Mouse (Mus musculus): ENCODE data around the gene Lrrc4c. TPM values are rescaled to one million over a fixed set of nuclear protein-coding genes. Genes with fewer than 3 reads are reported as not detected.

The Lrrc4c gene
- total RNA-seq (2021), result 100 to 1,000 TPM; 127 to 128 TPM
- long read RNA-seq, experiment 1, transcript Lrrc4c-201 (3 exons, 3,492 nt), result major isoform, 78 of 99 reads
- long read RNA-seq, experiment 1, partial matches to known transcripts, result 4 of 99 reads
- long read RNA-seq, experiment 1, other reads (novel, unspliced or antisense), result 17 of 99 reads
- long read RNA-seq, experiment 2, transcript Lrrc4c-201 (3 exons, 3,492 nt), result major isoform, 64 of 75 reads
- long read RNA-seq, experiment 2, partial matches to known transcripts, result 0 of 75 reads
- long read RNA-seq, experiment 2, other reads (novel, unspliced or antisense), result 11 of 75 reads

DNA sequence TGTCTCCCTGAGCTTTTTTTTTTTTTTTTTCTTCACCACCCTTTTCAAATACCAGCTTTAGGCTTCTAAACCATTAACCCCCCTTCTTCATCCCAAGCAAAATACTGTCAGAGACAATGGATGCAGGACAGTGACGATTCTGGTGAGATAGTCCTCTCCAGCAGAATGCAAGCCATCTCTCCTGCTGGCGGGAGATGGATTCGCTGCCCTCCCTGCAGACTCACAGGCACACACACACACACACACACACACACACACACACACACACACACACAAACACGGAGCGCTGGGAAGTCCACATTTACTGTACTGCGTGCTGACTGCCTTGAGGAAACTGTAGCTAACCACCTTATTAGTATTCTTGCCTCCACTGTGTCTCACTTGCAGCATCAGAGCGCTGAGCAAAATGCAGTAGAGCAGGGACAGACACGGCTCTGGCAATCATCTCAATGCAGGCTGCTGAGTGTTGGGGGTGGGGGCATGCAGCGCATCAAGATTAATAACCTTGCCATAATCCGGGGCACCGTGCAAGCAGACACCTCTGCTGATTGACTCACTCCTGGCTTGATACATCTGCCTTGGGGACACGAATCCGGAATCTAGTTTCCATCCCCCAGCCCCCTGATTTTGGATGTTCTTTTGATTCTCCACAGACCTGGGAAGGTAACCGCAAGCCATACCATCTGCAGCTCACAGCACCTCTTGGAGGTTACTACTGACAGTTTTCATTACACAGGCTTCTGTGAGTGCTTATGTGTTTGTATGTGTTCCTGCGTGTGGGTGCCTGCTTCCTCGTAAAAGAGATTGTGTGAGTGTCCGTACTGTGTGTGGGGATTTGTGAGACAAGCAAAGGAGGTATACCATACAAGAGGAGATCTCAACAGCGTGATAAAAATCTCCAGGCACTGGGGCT lies at the start of gene Lrrc4c:
Gene Lrrc4c, plus strand, starts transcription at position 783 of the 913 bp plus-strand sequence.
- DNase-seq (ENCODE audit: low spot score in 2 of 2), result peak; percentile 48 to 62

DNA sequence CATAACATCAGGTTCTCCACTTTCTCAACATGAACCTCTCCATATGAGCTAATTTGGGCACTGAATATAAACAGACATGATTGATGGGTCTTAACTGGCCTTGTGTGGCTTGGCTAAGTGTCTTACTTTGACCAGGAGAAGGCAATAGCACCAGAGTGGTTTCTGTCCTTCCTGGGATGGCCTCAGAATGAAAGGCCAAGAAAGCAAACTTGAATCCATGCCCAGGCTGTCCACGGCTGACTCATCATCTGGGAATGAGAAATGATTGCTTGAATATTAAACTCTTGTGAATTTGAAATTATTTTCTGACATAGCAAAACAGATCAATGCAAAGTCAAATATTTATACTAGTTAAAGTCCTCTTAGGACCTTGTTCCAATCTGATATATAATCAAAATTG lies 42.9 kb upstream of the Lrrc4c start:
- intact Hi-C loops (cut with DNase I), result no loop called here
- no peak for DNase-seq (ENCODE audit: low spot score in 2 of 2)

More for the DNA sequence above, at the start of gene Lrrc4c:
- intact Hi-C loops (cut with DNase I), result loop anchor here (5.0 to 10.0 kb wide), 2 partner anchors 1083 to 1845 kb away; no protein-coding TSS in a partner anchor

DNA sequence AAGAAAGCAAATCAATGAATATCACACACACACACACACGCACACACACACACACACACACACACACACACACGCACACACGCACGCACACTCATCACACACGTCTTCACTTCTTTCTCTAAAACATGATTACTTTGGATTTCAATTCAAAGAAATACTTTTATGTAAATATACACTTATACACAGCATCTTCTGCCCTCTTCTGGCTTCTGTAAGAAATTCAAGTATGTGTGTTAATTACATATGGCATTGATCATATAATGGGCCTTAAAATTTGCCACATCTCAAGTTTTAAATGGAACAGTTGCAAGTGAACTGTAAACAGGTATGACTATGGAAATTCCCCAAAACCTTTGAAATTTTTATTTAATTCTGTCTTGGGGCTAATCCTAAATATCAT lies 35.0 kb upstream of the Lrrc4c start:
- intact Hi-C loops (cut with DNase I), result loop anchor here (10.0 kb wide), 1 partner anchor 1048 kb away; no protein-coding TSS in a partner anchor
- DNase-seq (ENCODE audit: low spot score in 2 of 2), result peak in 1 of 2 experiments; percentile 19

DNA sequence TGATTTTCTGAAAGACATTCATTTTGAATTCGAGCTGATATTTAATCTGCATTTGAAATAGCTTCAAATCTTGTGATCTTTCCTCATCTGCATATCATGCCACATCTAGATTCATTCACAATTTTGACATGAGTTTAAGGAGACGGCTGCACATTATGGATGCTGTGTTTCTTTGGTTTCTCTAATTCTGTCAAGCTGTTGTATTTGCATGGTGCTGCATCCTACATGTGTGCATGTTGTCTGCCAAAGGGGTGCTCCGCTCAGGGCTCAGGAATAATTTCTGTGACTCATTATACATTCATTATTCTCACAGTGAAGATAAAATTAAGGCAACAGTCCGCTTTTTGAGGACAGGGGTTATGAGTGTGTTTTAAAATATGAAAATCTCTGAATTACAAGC lies 30.5 kb upstream of the Lrrc4c start:
- DNase-seq (ENCODE audit: low spot score in 2 of 2), result no peak
- intact Hi-C loops (cut with DNase I), result loop anchor here (10.0 kb wide), 1 partner anchor 1053 kb away; no protein-coding TSS in a partner anchor

DNA sequence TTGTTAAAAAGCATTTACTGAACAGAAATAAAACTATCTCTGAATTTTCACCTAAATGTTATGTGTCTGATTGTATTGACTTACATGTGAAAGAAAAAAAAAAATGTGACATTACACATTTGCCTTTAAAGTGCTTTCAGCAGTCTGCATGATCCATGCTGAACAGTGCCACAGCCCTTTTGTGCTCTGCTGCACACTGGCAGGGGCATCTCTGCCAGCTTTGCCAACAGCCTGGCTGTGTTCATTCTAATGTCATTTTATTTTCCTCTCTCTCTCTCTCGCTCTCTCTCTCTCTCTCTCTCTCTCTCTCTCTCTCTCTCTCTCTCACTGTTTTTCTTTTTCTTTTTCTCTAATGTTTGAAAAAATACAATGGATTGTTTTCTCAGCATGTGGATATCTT lies 27.4 kb upstream of the Lrrc4c start:
- no peak for DNase-seq (ENCODE audit: low spot score in 2 of 2)
- intact Hi-C loops (cut with DNase I), result no loop called here

DNA sequence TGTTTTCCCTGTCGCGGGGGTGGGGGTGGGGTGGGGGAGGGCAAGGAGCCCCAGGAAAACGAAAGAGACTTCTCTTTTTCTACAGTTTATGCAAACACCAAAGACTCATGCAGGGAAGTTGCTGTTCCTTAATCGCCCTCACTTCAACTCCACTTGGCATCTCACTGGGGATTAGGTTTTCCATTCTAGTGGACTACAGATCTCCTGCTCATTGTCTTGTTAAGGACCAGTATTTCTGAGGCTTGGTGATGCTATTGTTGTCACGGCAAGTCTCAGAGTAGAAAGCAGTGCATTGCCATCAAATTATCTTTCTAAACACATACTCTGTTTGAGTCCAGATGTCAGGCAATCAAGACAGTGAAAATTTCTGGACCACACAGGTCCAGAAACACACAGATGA lies 2.9 kb upstream of the Lrrc4c start:
- no peak for DNase-seq (ENCODE audit: low spot score in 2 of 2)
- intact Hi-C loops (cut with DNase I), result loop anchor here (5.0 to 10.0 kb wide), 2 partner anchors 1080 to 1843 kb away; no protein-coding TSS in a partner anchor

DNA sequence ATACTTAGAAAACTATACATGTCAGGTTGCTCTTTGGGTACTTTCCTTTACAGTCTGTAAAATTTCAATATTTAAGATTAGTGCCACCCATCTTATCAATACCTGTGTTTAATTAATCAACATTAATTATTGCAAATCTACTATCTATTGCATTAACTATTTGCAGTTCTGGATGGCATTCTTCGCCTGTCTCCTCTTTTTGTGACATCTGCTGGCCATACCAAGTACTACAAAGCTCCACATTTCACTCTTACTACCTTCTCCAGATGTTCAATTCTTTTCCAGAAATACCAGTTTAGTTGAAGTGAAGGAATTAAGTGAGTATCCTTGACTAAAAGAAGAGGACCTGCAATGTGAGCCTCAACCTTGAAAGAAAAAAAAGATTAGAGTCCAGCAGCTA lies 1.4 kb upstream of the Lrrc4c start:
- DNase-seq (ENCODE audit: low spot score in 2 of 2), result no peak
- intact Hi-C loops (cut with DNase I), result loop anchor here (5.0 to 10.0 kb wide), 2 partner anchors 1082 to 1844 kb away; no protein-coding TSS in a partner anchor

DNA sequence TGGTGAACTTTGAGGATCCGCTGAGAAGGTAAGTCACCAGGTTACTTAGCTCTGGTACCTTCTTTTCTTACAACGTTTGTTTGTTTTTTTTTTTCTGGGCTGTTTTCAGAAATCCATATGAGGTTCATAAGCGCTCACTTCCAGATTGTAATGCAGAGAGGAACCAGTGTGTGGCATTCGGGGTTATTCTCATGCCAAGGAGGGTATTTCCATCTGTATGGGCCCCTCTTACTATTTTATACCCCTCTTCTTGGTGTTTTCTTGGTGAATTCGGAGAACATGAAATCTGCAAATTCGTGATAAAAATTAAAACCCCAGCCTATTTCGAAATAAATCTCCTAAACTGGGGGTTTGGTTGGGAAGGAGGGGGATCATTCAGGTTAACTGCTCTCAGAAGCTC lies 587 bp downstream of the Lrrc4c start:
- DNase-seq (ENCODE audit: low spot score in 2 of 2), result no peak
- intact Hi-C loops (cut with DNase I), result loop anchor here (5.0 to 10.0 kb wide), 2 partner anchors 1084 to 1846 kb away; no protein-coding TSS in a partner anchor

DNA sequence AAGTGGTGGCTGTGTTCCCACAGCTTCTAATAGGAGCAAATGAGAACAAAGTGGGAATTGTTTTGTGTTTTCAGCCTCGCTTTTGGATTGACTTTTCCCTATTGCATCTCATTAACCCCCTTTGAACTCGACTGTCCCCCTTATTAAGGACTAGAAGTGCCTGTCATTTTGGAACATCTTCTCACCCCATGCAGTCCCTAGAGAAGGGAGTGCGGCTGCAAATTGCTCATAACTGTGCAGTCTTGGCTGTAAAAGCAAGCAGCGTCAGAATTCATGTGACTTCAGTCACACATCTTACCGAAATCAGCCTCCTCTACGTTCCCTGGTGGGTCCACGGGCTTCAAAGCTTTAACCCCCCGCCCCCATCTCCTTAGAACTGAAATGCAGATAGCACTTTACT lies 1.2 kb downstream of the Lrrc4c start:
- intact Hi-C loops (cut with DNase I), result loop anchor here (5.0 to 10.0 kb wide), 2 partner anchors 1084 to 1847 kb away; no protein-coding TSS in a partner anchor
- peak; percentile 31 to 53 for DNase-seq (ENCODE audit: low spot score in 2 of 2)

DNA sequence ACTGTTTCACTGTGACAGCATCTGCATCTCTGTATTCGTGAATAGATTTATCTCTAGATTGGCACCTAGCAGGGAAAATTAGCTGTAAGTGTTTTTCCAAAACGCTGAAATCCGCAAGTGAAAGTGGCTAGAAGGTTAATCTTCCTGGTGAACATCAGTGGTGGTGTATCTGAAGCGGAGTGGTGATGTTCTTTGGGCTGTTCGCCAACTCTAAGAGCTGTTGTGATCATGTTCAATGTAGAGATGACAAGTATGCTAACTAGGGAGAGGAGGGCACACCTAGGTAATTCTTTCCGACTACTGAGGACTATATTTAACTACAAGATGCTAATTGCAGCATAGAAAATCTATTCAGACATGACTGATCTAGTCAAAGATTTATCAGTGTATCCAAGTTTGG lies 1.7 kb downstream of the Lrrc4c start:
- intact Hi-C loops (cut with DNase I), result loop anchor here (5.0 to 10.0 kb wide), 2 partner anchors 1085 to 1847 kb away; no protein-coding TSS in a partner anchor

DNA sequence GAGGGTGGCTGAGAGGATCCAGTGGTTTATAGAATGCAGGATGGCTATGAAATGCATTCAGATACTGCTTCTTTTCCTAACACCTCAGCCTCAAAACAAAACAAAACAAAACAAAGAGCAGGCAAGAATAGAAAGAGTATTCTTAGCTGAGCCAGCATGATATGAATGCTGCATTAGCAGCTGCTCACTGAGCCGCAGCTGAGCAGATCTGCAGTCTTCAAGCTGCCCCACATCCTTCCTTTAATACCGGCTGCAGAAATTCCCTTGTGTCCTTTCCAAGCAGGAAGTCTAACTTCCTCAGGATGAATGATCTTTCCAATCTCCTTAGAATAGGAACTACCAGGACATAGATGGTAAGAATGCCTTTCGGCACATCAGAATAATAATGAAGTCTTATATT lies 16.7 kb downstream of the Lrrc4c start:
- DNase-seq (ENCODE audit: low spot score in 2 of 2), result no peak
- intact Hi-C loops (cut with DNase I), result loop anchor here (10.0 kb wide), 1 partner anchor 250 kb away; no protein-coding TSS in a partner anchor

More for the DNA sequence above, 1.7 kb downstream of the Lrrc4c start:
- peak; percentile 28 to 38 for DNase-seq (ENCODE audit: low spot score in 2 of 2)

DNA sequence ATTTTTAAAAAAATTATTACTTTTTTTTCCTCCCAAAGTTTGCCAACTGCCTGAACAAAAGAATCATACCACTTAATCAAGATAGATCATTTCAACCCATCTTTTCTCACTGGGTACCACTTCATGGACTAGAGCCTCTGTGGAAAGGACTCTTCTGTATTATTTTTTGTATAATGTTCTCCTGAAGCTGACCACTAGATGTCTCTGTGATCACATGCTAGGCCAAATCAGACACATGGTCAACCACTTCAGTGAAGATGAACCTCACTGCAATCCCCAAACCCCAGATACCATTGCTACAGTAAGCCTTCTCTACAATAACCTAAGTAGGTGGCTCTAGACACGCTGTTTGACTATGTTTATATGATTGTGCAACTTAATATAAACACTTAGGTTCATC lies 19.4 kb downstream of the Lrrc4c start:
- peak; percentile 31 to 61 for DNase-seq (ENCODE audit: low spot score in 2 of 2)
- intact Hi-C loops (cut with DNase I), result loop anchor here (10.0 kb wide), 1 partner anchor 247 kb away; no protein-coding TSS in a partner anchor

DNA sequence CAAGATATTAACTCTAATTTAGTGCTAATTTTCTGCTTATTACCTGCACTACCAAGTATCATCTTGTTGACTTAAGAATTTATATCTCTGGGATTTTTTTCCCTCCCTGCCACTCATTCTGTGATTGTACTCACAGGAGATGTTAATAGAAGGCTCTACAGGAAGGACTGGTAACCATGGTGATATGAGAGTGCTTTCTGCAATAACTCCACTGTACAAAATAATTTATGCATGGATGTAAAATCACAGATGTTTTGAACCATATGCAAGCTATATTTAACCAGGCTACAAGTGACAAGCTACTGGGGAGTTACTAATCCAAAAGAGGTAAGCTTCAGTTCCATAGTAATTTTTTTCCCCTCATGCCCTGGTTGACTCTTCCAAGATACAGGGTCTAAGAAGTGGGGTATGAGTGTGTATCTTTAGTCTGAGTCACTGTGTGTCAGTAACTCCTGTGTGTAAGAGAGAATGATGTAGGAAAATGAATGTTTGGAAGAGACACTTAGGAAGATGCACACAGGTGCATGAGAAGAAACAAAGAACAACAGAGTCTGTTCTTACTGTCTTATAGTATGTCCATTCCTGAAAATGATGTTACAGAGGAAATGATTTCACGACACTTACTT lies 83.3 kb downstream of the Lrrc4c start:
- peak in 1 of 2 experiments; percentile 38 for DNase-seq (ENCODE audit: low spot score in 2 of 2)
- intact Hi-C loops (cut with DNase I), result no loop called here

DNA sequence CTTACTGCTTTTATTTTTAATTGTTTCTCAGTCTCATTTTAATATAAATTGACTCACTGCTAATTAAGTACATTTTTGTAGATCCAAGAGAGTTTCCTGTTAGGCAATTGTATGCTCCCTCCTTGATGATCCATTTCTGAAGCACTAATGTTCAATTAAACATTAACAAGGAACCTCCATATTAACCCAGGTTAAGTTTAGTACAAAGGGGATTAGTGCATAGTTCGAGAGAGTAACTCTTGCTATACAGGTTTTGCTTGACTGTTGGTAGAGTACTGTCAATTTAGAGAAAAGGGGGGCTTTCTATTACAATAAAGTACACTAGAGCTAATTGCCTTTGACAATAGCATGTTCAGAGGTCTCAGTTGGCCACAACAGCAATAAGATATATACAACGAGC lies 84.5 kb downstream of the Lrrc4c start:
- intact Hi-C loops (cut with DNase I), result no loop called here
- no peak for DNase-seq (ENCODE audit: low spot score in 2 of 2)

DNA sequence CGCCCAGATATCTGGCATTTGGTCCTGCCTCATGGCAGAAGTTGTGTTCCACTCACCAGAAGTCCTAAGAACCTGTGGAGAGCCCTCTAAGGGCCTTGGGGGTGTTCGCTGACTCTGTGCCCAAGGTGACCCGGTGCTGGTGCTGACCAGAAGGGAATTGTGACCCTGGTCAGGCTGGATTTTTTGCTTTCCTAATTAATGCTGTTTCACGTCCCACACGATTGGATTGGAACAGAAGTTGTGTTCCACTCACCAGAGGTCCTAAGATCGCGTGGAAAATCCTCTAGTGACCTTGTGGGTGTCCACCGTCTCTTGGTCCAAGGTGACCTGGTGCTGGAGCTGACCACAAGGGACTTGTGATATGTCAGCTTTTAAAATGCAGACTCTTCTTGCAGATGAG lies 88.9 kb downstream of the Lrrc4c start:
- no peak for DNase-seq (ENCODE audit: low spot score in 2 of 2)
- intact Hi-C loops (cut with DNase I), result no loop called here

DNA sequence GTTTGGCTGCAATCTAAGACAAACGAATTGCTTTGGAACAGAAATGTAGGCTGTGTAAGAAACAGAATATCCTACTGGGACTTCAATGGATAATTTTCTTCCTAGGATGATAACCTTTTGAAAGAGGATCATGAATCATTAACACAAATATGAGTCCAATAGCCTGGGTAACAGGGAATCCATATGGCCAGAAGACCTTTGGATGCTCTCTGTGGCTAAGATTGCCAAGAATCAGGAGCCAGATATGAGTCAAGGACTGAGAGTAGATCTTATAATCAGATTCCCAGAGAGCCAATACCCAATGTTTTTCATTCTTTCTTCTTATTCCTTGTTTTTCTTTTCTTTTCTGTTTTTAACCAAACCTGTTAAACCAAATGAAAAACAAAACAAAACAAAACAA lies 93.2 kb downstream of the Lrrc4c start:
- no peak for DNase-seq (ENCODE audit: low spot score in 2 of 2)
- intact Hi-C loops (cut with DNase I), result no loop called here

DNA sequence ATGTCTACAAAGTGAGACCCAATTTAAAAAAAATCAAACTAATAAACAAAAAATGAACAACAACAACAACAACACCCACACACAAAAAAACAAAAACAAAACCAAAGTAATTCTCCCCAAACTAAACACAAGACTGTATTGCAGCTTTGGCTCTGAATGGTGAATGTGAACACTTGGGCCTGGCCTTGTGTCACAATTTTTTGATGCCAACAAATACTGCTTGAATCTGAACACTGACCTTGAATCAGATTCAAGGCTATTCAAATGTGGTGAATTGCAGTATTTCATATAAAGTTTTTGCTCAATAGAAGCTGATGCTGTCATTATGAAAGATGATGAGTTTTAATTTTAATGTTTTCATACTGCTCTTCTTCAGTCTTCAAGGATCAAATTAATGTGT lies 143.6 kb downstream of the Lrrc4c start:
- DNase-seq (ENCODE audit: low spot score in 2 of 2), result no peak
- intact Hi-C loops (cut with DNase I), result no loop called here

DNA sequence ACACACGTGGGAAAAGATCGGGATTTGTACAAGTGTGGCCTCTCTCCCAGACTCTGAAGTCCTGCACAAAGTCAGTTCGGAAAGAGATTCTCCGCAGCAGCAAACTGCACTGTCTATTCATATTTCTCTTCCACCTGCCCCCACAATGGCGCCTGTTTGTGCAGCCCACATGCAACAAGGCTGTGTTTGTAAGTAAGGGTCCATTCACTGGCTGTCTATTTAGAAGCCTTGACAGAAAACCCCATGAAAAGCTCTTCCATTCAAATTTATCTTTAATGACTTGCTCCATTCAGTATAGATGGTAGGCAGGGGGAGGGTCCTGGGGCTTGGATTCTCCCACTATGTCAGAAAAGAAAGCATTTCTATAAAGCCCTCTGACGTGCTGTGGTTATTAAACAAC lies 157.7 kb downstream of the Lrrc4c start:
- DNase-seq (ENCODE audit: low spot score in 2 of 2), result peak; percentile 9 to 42
- intact Hi-C loops (cut with DNase I), result no loop called here

DNA sequence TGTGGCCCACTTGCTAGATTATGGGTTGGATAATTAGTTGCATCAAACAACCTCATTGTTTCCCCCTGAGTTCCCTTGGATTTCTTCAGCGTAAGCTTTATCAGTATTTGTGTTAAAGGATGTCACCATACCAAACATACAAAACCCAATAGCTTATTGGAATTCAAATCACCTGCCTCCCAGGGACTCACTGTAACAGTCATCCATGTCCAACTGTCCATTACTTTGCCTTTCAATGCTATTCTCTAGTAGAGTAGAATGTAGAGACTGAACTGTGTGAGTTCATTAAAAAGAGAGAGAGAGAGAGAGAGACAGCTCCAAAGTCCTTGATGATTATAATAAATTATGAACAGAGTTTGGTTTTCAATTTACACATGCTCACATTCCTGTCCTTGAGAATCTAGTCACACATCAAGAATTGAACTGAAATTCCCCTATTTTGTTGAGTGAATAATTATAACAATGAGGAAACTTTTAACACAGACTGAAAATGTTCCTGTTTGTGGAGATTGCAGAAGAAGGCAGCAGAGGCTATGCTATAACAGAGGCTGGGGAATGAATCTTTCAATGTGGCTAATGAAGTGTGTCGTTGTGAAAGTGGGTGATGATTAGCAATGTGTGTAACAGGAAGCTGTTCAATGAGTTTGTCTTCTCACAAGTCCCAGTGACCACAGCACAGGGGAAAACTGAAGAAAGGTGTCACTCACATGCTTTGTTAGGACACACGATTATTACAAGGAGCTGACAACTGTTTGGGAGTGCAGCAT lies 181.3 kb downstream of the Lrrc4c start:
- intact Hi-C loops (cut with DNase I), result no loop called here
- DNase-seq (ENCODE audit: low spot score in 2 of 2), result no peak

All from left cerebral cortex, postnatal 14 days (tissue).